Mouse (Mus musculus): ENCODE data around the gene Igfbp6.
A peak's percentile ranks its signal among the peaks of the same experiment; 100 is the strongest.

Igfbp6 gene

DNA sequence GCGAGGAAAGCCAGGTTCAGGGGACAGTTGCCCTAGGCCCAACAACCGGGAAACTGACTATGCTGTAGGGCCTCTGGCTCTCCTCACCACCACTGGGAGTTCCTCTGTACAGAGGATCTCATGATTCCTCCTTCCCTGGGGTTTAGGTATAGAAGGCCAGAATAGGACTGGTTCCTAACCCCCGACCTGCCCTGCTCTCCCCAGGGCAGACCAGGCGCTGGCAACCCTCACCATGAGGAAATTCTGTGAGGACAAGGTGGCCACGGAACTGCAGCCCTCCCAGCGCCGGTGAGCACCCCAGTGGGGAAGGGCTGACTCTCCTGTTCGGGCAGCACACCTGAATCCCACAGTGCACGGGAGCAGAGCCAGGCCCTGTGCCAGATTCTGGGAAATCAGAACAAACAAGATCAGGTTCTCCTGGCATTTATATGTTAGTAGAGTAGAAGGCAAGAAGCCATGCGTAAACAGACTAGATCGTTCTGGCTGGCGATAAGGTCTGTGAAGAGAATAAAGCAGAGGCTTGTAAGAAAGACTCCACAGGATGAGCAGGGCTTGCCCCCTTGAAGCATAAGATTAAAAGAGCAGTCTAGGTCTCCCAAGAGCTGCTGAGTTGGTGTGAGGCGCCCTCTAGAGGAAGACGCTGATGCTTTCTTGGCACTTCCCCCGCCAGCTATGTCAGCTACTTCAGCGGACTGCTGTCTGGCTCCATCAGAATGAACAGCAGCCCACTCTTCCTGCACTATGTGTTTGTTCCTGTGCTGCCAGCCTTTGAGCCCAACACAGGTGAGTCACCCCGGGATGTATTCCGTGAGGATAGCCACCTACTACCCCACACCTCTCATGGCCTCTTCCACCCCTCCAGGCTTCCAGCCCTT lies 35.3 kb upstream of the Igfbp6 start:
- peak; percentile 91 for DNase-seq (ENCODE audit: low spot score)

DNA sequence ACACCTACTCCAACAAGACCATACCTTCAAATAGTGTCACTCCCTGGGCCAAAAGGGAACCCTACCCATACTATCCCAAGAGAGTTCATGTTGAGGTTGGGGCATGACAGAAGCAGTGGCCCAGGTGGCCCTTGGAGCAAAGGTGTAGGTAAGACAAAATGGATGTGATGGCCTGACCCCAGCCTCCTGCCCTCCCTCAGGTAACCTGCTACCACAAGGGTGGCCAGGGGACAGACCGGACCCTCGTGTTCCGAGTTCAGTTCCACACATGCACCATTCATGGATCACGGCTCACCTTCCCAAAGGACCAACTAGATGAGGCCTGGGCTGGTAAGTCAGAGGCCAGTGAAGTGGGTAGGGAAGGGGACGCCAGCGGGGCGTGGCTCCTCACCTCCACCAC lies 33.9 kb upstream of the Igfbp6 start:
- DNase-seq (ENCODE audit: low spot score): no peak

DNA sequence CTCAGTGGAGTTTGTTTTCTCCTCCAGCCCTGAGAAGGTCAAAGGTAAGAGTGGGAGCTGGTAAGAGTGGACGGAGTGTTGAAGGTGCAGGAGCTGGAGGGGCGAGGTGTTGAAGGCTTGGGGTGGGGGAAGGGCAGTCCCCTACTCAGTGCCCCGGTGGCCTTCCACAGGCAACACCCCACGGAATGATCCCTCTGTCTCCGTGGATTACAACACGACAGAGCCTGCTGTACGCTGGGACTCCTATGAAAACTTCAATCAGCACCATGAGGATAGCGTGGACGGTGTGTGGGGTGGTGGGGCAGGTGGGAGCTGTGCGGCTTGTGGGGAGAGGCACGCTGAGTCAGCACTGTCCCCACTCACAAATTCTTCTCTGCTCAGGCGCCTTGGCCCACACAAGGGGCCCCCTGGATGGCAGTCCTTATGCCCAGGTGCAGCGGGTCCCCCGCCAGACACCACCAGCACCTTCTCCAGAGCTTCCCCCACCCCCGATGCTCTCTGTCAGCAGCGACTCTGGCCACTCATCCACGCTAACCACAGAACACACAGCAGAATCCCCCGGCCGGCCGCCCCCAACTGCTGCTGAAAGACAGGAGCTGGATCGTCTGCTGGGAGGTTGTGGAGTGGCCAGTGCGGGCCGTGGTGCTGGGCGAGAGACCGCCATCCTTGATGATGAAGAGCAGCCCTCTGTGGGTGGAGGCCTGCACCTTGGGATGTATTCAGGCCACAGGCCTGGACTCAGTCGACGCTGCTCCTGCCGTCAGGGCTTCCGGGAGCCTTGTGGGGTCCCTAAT lies 33.3 kb upstream of the Igfbp6 start:
- DNase-seq (ENCODE audit: low spot score): no peak

DNA sequence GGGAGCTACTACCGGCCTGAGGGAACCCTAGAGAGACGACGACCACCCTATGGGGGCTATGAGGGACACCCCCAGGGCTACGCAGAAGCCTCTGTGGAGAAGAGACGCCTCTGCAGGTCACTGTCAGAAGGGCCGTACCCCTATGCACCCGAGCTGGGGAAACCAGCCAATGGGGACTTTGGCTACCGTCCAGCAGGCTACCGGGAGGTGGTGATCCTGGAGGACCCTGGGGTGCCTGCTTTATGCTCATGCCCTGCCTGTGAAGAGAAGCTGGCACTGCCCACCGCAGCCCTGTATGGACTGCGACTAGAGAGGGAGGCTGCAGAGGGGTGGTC lies 32.7 kb upstream of the Igfbp6 start:
- DNase-seq (ENCODE audit: low spot score): no peak

DNA sequence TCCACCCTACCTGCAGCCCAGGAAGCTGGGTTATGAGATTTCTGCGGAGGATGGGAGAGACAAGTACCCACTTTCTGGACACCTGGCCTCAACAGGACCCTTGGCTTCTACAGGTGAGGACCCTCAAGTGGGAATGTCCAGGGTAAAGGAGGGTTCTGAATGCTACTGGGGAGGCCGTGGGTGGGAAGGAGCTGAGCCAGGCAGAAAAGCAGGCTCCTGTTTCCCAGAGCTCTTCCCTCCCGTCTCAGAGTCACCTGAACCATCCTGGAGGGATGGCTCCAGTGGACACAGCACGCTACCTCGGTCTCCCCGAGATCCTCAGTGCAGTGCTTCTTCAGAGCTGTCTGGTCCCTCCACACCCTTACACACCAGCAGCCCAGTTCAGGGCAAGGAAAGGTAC lies 32.0 kb upstream of the Igfbp6 start:
- no peak for DNase-seq (ENCODE audit: low spot score)

DNA sequence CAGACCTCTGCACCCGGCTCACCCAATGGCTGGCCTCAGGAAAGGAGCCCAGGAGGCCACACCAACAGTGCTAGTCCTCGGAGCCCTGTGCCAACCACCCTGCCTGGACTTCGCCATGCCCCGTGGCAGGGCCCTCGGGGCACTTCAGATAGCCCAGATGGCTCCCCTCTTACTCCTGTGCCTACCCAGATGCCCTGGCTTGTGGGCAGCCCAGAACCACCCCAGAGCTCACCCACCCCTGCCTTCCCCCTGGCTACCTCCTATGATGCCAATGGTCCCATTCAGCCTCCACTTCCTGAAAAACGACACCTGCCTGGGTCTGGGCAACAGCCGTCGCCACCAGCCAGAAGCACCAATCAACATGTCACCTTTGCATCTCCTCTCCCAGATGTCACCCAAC lies 31.3 kb upstream of the Igfbp6 start:
- DNase-seq (ENCODE audit: low spot score): peak; percentile 45

DNA sequence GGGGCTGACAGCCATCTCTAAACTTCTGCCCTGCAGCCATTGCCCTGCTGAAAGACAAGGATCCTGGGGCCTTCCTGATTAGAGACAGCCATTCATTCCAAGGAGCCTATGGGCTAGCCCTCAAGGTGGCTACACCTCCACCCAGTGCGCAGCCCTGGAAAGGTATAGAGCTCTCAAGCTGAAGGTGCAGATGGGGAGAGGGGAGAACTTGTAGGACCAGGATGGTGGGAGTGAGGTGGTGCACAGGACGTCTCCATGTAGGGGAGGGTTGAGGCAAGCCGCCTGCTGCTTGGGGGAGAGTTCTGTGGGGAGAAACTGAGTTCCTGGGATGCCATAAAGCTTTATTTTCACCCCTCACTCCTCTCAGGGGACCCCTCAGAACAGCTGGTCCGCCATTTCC lies 30.5 kb upstream of the Igfbp6 start:
- DNase-seq (ENCODE audit: low spot score): no peak

DNA sequence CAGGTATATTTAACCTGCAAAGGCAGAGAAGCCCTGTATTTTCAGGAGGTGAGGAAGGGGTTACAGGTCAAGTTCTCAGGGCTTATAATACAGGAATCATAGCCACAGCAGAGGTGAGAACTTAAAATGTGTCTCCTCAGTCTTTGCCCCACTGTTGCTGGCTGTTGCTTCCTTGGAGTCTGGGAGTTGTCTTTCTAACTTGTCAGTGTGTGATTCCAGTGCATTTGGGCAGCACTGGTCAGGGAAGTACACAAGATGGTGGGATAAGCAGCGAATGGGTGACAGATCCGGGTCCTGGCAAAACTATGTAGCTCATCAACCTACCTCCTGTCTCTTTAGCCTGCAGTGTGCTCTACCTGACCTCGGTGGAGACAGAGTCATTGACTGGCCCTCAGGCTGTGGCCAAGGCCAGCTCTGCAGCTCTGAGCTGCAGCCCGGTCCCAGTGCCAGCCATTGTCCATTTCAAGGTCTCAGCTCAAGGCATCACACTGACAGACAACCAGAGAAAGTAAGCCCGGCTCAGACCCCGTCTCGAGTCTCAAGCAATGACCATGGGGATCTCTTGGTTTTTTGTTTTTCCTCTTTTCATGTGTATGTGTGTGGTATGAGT lies 29.4 kb upstream of the Igfbp6 start:
- DNase-seq (ENCODE audit: low spot score): no peak

DNA sequence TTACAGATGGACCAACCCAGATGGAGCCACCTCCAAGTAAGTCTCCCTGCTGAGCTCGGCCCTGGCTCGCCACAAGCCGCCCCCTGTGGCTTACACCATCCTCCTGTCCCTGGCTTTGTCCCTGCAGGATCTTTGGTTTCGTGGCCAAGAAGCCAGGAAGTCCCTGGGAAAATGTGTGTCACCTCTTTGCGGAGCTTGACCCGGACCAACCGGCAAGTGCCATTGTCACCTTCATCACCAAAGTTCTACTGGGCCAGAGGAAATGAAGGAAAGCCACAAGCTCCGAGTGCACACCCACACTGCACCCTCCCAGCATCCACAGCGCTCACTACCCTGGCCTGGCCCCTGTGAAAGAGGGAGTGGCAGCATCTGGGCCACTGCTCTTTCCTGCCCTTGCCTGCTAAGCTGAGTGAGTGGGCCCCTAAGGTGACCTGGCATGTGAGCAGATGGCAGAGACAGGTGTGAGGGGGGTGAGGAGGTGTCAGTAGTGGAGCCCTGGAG lies 28.4 kb upstream of the Igfbp6 start:
- no peak for DNase-seq (ENCODE audit: low spot score)

DNA sequence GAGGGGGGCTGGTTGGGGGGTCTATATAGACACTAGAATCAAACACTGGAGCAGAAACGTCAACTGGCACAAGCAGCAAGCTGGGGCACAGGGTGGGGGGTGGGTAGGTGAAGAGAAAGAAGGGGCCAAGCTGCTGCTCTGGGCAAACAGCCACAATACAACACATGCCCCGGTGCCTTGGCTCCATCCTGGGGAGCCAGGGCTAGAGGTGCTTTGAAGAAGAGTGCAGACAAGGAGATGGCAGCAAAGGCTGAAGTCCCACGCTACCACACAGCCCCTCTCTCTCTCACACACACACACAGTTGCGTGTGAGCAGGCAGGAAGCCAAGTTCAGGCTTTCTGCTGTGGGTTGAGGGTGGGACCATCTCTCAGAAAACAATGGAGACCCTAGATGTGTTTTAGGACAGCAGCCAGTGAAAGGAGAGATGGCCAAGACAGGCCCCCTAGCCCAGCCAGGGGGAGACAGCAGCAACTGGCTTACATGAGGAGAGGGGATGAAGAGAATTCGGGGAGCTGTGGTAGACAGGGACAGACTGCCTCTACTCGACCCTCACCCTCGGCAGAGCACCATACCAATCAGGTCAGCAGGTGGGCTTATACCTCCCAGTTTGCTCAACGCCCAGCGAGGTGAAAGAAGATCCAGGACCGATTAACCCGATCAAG lies 27.3 kb upstream of the Igfbp6 start:
- no peak for DNase-seq (ENCODE audit: low spot score)

DNA sequence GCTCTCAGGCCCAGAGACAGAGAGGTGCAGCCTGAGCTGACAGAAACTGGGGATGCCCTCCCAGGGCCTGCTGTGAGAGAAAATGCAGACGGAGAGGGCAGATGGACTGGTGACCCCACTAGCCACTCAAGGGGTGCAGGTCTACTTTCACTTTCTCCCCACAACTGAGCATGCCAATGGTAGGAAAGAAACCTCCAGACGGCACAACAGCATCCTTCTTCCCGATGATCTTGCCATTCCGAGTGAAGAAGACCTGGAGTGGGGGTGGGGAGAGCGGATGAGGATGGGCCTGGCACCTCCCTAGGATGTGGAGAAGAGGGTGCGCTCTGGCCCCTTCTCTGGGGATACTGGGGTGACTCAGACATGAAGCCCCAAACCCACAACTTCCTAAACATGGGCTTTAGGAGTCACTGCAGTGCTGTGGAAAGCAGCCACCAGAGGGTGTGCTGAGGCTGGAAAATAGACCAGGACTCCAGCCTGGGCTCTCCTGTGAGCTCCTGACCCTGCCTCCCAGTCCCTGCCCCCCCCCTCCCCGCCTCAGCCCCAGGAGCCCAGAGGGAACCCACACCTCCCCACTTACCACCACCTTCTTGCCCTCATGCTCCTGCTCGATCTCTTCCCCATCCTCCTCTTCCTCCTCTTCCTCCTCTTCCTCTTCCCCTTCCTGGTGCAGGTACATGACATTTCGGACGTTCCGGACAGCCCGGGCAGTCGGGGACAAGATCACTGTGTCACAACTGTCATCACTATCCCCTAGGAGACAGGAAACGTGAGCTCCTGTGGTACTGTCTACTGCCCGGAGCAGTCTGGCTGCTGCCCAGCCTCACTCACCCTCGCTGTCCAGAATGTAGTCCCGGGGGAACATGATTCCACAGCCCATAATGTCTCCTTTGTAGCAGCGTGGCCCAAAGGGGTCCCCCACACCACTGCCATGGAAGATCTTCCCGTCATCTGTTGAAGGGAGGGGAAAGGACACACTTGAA lies 26.4 kb upstream of the Igfbp6 start:
- DNase-seq (ENCODE audit: low spot score): peak; percentile 63

DNA sequence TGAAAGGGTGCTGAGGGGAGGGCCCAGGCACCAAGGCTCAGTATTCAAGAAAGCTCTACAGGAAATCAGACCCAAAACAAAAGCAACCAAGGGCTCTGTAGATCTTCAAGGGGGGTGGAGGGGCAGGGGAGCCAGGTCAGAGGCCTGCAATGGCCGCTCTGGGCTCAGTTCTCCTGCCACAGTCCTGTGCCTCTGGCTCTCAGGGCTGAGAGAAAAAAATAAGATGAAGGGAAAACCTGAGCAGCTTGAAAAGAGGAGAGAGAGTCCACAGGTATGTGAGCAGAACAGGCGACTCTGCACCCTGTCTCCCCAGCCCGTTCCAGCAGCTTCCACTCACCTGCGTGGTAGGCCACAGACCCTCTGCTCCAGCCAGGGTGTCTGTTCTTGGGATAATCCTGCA lies 25.6 kb upstream of the Igfbp6 start:
- DNase-seq (ENCODE audit: low spot score): no peak

DNA sequence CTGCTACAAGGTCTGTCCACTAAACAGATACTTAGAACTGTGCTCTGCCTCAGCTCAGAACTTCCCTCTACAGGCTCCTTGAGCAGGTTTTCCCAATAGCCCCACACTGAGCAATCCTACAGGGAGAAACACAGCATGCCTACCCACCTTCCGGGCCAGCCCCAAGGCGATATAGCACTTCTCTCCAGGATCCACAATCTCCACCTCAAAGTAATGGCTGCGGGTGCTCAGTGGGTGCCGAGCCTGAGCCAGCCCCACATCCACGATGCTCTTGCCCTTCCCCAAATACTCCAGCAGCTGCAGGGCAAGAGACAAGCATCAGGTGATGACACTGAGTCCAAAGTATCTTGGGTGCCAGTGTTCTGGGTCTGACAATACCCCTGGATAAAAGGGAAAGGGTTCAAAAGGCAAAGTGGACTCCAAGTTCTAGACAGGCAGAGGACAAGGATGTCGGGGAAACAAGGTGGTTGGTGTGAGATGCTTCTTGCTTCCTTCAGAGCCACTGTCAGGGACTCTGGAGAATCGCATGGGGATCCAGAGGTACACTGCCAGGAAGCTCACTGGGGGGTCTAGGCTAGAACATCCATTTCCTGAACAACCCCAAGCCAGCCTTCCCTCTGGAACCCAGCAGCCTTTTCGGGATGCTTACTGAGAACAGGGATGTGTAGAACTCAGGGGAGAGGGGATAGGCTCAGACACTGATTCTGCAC lies 24.9 kb upstream of the Igfbp6 start:
- DNase-seq (ENCODE audit: low spot score): no peak

DNA sequence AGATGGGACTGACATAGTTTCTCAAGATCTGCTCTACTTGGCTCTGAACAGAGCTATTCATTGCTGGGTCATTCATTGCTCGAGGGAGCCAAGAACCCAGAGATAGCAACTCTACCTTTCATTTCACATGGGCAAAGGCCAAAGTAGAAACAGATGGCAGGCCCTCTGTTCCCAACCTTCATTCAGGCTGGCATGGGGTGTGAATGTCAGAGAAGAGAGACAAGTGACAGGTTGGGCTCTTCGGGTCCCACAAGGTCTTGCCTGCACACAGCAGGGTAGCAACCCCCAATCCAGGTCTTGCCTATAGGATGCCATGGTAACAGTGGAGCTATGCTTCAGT lies 24.4 kb upstream of the Igfbp6 start:
- DNase-seq (ENCODE audit: low spot score): no peak

DNA sequence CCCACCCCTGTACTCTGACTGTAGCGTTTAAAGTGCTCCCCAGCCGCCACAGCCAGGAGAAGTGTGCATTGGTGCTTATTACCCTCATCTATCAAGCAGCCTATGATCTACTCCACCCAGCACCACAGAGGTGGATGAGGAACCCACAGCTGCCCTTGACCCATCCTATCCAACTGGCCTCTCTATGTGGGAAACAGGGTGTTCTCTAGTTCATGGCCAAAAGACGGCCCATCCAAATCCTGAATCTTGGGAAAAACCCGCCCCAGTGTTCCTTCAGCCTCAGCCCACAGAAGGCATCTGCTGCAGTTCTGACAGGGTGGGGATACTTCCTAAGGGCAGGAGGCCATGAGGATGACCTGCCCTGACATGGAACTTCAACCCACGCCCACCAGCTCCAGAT lies 23.6 kb upstream of the Igfbp6 start:
- DNase-seq (ENCODE audit: low spot score): no peak

DNA sequence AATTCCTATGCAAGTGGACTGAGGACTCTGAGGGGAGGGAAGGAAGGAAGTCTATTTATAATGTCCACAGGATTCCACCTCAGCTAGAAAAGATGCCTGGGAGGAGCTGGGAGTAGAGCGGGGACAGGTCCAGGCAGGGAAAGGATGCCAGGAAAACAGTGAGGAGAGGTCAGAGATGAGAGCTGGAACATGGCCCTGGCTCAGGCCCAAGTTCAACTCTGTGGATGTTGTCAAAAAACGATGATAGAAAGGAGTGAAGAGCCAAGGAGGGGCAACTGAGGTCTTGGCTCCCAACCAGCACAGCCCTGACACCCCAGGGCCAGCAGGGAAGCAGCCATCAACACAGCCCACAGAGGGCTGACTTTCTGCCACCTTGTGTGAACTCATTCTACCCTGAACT lies 17.9 kb upstream of the Igfbp6 start:
- no peak for DNase-seq (ENCODE audit: low spot score)

DNA sequence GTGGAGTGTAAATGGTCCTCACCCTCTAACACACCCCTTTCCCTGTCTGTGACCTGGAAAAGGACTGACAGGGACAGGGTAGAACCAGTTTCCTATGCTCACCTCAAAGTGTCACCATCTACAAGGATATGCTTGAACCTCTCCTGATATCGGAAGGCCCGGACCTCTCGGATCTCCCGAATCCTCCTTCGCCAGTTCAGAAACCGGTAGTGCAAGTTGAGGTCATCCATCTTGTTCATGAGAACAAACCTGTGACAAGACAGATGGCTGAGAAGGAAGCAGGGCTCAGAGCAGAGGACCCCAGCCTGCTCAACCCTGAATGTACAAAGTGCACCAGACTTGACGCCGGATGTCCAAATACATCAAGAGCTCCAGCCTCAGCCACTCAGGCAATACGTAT lies 10.8 kb upstream of the Igfbp6 start:
- DNase-seq (ENCODE audit: low spot score): no peak

DNA sequence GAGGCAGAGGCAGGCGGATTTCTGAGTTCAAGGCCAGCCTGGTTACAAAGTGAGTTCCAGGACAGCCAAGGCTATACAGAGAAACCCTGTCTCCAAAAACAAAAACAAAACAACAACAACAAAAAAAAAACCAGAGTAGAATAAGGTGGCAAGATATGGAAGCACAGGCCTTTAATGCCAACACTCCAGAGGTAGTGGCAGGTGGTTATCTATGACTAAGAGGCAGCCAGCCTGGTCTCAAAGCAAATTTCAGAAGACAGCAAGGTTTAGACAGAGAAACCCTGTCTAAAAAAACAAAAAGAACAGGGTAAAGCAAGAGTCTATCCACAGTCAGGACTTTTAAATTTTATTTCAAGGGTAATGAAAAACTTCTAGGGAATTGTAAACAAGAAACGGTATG lies 9.5 kb upstream of the Igfbp6 start:
- DNase-seq (ENCODE audit: low spot score): no peak

DNA sequence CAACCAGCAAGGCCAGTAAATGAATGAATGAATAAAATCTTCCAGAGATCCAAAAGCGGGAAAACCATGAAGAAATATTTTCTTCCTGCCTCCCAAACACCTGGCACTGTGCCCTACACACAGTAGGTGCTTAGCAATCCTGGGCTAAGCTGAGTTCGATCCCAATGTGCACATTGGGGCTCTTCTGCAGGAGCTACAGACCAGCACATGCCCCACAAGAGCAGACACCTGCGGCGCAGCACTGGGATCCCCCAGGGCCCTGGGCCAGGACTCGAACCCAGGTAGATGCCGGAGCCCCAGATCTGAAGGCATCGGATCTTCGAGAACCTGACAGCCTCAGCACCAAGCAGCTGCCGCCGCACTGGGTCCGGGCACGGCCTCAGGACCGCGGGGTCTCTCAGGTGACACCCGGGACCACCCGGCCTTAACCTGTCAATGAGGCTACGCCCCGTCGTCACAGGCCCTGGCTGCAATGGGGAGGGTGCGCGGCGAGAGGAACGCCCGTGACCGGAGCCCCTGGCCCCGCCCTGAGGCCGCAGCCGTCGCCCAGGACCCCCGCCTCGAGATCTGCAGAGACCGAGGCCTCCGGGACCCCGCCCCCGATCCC lies 8.5 kb upstream of the Igfbp6 start:
- DNase-seq (ENCODE audit: low spot score): no peak

DNA sequence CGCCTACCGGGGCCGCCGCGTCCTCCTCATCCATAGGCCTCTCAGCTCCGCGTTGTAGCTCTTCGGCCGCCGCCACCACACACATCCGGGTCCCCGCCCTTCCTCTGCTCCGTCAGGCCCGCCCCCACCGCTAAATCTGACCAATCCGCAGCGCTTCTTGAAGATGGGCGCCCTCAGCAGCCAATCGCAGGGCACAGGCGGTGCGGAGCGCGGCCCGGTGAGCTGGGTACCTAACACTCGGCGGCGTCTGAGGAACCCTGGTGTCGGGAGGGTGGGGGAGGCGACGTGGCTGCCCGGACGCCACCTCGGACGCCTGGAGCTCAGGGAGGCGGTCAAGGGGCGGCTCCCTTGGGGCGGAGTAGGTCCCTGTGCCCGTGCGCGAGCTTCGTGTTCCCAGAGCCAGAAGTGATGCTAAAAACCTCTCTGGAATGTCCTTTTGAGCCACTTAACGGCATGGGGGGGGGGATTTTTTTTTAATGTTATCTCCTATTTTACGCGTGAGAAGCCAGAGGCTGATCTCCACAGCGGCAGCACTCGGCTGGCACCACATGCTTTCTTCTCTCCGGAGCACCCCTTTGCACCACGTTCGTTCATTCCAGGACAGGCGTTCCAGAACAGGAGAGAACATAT lies 7.9 kb upstream of the Igfbp6 start, which contains the start of gene Spryd3:
Spryd3 (minus strand) TSS at position 106 of the 630 bp plus-strand sequence.
- DNase-seq (ENCODE audit: low spot score): peak; percentile 99

Data from MN1 (cell line).